Mouse (Mus musculus) liver, embryonic 16.5 days (tissue): ENCODE results near the gene Polrmt. TPM values are rescaled to one million over a fixed set of nuclear protein-coding genes. Genes with fewer than 3 reads are reported as not detected.

Experiments used
- ATAC-seq: fragments of 200-750 bp; cut with Nextera tagmentation; 2 replicates; pipeline ENCODE4 v1.8.0; 2017; ENCODE audit warnings: low read depth, mild to moderate bottlenecking, moderate number of reproducible peaks, moderate library complexity
- H3K27ac ChIP-seq: fragments of 300-500 bp; sonication (generic); 2 replicates; pipeline ENCODE4 v1.5.1; 2014; ENCODE audit warnings: mild to moderate bottlenecking, low read length
- H3K27me3 ChIP-seq: fragments of 300-500 bp; sonication (generic); 2 replicates; pipeline ENCODE4 v1.6.1; 2014; ENCODE audit warnings: low read depth, low read length, mixed read lengths; ENCODE audit not compliant: control insufficient read depth, insufficient read depth
- H3K36me3 ChIP-seq: fragments of 300-500 bp; sonication (generic); 2 replicates; pipeline ENCODE4 v1.6.1; 2014; ENCODE audit warnings: mild to moderate bottlenecking; ENCODE audit not compliant: control insufficient read depth, insufficient read depth
- H3K4me1 ChIP-seq: fragments of 300-500 bp; sonication (generic); 2 replicates; pipeline ENCODE4 v1.6.1; 2014; ENCODE audit warnings: low read depth, low read length, mixed read lengths; ENCODE audit not compliant: control insufficient read depth
- H3K4me2 ChIP-seq: fragments of 300-500 bp; sonication (generic); 2 replicates; pipeline ENCODE4 v1.6.1; 2014; ENCODE audit warnings: low read depth, low read length, mixed read lengths
- H3K4me3 ChIP-seq: fragments of 300-500 bp; sonication (generic); 2 replicates; pipeline ENCODE4 v1.5.1; 2014; ENCODE audit warnings: low read depth, mild to moderate bottlenecking, low read length
- H3K9ac ChIP-seq: fragments of 300-500 bp; sonication (generic); 2 replicates; pipeline ENCODE4 v1.6.1; 2014; ENCODE audit warnings: low read depth, low read length
- H3K9me3 ChIP-seq: fragments of 300-500 bp; sonication (generic); replicated peaks from 2 replicates; pipeline ENCODE4 v1.6.1; 2016; ENCODE audit warnings: low read length; ENCODE audit not compliant: control insufficient read depth
- WGBS: fragments of 180-500 bp; shearing (Covaris S2); extraction: QIAGEN DNeasy Blood & Tissue Kit; methylation state at CpG from one replicate; pipeline ENCODE4 v1.1.7; 2014; ENCODE audit not compliant: insufficient replicate concordance; 5-methylcytosine and 5-hydroxymethylcytosine counted together
- polyA plus RNA-seq: library from polyadenylated mRNA; unstranded; fragments of >200 nt; fragmentation: Nextera tagmentation; extraction: Ambion mirVana; gene quantifications from 2 replicates; pipeline ENCODE4 v1.2.1, GENCODE M21; 2015

Polrmt gene
- polyA plus RNA-seq, 1 experiment from 2014 or later, result 13.4 TPM

DNA sequence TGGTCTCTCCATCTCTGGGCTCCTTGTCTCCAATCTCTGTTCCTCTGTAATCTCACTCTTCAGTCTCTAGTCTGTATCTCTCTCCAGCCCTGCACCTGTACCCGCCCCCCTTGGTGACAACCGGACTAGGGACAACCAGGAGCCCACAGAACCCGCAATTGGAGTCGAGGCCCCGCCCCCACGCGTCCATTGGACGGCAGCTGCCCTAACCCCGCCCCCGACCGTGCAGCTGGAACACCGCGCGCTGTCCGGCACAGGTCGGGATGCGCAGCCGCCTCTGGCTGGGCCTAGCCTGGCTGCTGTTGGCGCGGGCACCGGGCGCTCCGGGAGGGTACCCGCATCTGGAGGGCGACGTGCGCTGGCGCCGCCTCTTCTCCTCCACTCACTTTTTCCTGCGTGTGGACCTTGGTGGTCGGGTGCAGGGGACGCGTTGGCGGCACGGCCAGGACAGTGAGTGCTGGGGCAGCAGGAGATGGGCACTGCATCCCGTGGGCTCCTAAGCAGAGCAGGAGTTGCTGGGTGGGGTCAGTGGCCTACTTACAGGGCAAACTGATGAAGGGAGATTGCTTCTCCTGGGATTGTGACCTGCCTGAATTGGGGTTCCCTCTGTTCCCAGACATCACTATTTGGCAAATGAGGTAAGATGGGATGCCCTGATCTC is 8.6 kb upstream of the Polrmt start, which contains the start of gene Fgf22:
Fgf22 (plus strand) TSS at position 221 of the 661 bp plus-strand sequence.
- no peak within 1 kb of the TSS for H3K4me3 ChIP-seq
- peaks cover 7% of the 10 kb centered on the region for H3K4me1 ChIP-seq
- no peaks in the 10 kb centered on the region for H3K9me3 ChIP-seq
- H3K27me3 ChIP-seq, result no peaks in the 10 kb centered on the region
- ATAC-seq, result peak; percentile 83
- H3K9ac ChIP-seq, result peak within 1 kb of the TSS; percentile 28
- H3K4me2 ChIP-seq, result peak within 1 kb of the TSS; percentile 59
- H3K36me3 ChIP-seq, result peaks cover 18% of the 10 kb centered on the region
- 3% methylated on average over 36 of the region's 36 CpGs for WGBS
- H3K27ac ChIP-seq, result no peak within 1 kb of the TSS

- H3K4me3 ChIP-seq, result no peak overlapping the region
- no peaks in the 10 kb centered on the region for H3K9me3 ChIP-seq
- WGBS, result 67% methylated on average over 6 of the region's 6 CpGs
- peaks cover 19% of the 10 kb centered on the region for H3K4me1 ChIP-seq
- no peak for ATAC-seq
- H3K4me2 ChIP-seq, result no peak overlapping the region
- no peaks in the 10 kb centered on the region for H3K27me3 ChIP-seq
- no peak overlapping the region for H3K9ac ChIP-seq
- H3K36me3 ChIP-seq, result no peaks in the 10 kb centered on the region
- no peak overlapping the region for H3K27ac ChIP-seq
Observed at GRCm38 (mm10) chr10:79748496-79748895, 2.1 kb upstream of the Polrmt start.

DNA sequence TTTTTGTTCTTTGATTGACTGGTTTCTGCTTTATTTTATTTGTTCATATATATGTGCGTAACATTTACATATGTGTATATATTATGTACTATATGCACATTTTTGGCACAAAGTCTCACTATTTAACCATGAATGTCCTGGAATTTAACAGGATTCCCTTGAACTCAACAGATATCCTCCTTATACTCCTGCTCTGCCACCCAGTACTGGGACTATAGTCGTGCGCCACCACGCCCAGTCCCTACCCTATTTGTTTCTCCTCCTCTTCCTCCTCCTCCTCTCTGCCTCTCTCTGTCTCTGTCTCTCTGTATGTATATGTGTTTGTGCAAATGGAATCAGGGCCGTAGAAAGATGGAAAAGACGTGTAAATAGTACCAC is 382 bp upstream of the Polrmt start:
- H3K27me3 ChIP-seq, result no peaks in the 10 kb centered on the region
- H3K9ac ChIP-seq, result peak overlapping the region; percentile 46
- peak overlapping the region; percentile 80 for H3K27ac ChIP-seq
- H3K4me3 ChIP-seq, result peak overlapping the region; percentile 37
- H3K9me3 ChIP-seq, result no peaks in the 10 kb centered on the region
- 22% methylated on average over 6 of the region's 6 CpGs for WGBS
- H3K4me2 ChIP-seq, result peak overlapping the region; percentile 62
- peak; percentile 75 for ATAC-seq
- H3K36me3 ChIP-seq, result peaks cover 5% of the 10 kb centered on the region
- peaks cover 19% of the 10 kb centered on the region for H3K4me1 ChIP-seq

DNA sequence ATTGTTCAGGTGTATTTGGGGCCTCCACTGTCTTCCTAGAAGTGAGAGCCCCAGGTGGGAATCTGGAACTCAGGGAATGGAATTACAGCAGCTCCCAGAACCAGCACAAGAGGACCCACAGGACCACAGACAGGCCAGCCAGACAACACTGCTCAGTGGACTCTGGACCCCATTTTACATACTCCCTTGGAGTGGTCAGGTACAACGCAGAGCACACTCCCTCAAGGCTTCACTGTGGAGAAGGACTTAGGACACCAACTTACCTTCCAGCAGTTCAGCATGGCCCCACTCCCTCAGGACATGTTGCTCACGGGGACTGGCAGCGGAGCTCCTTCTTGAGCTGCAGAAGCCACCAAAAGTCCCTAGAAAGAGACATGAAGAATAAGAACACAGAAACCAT is 970 bp downstream of the Polrmt start:
- H3K4me1 ChIP-seq, result peaks cover 19% of the 10 kb centered on the region
- H3K4me3 ChIP-seq, result peak overlapping the region; percentile 72
- no peaks in the 10 kb centered on the region for H3K9me3 ChIP-seq
- H3K36me3 ChIP-seq, result peaks cover 12% of the 10 kb centered on the region
- no peaks in the 10 kb centered on the region for H3K27me3 ChIP-seq
- no peak for ATAC-seq
- H3K4me2 ChIP-seq, result peak overlapping the region; percentile 82
- H3K9ac ChIP-seq, result no peak overlapping the region; the same call in 1 of the 2 replicates
- 82% methylated on average over 3 of the region's 3 CpGs for WGBS
- H3K27ac ChIP-seq, result no peak overlapping the region

GRCm38 (mm10) chr10:79743650-79744365 is 2.6 kb downstream of the Polrmt start:
- WGBS, result 78% methylated on average over 15 of the region's 15 CpGs
- no peaks in the 10 kb centered on the region for H3K27me3 ChIP-seq
- peaks cover 28% of the 10 kb centered on the region for H3K36me3 ChIP-seq
- no peak overlapping the region for H3K4me3 ChIP-seq
- ATAC-seq, result no peak
- H3K9me3 ChIP-seq, result no peaks in the 10 kb centered on the region
- H3K4me1 ChIP-seq, result peaks cover 16% of the 10 kb centered on the region
- H3K4me2 ChIP-seq, result no peak overlapping the region
- no peak overlapping the region for H3K9ac ChIP-seq
- H3K27ac ChIP-seq, result no peak overlapping the region

DNA sequence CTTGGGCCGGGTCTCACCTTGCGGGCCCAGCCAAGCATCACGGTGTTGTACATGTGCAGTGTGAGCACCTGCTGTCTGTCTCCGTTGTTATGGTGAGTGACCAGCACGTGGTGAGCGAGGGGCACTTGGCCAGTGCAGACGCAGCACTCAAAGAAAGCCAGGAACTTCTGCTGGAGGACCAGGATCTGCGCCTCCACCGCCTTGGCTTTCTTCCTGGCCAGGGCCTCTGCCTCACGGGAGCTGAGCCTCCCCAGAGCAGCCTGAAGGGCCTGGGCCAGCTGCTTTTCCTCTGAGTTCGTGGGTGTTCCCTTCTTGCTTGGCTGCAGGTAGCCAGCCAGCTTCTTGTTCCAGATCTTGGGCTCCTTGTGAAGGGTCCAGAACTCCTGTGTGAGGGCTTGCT is 3.2 kb downstream of the Polrmt start:
- ATAC-seq, result no peak
- Histone ChIP-seq H3K9me3 (no peaks in the 10 kb centered on the region), H3K27me3 (no peaks in the 10 kb centered on the region), H3K27ac (no peak overlapping the region), H3K4me3 (no peak overlapping the region), H3K4me2 (no peak overlapping the region), H3K9ac (no peak overlapping the region), H3K36me3 (peaks cover 29% of the 10 kb centered on the region), H3K4me1 (peaks cover 16% of the 10 kb centered on the region)
- 82% methylated on average over 11 of the region's 11 CpGs for WGBS

DNA sequence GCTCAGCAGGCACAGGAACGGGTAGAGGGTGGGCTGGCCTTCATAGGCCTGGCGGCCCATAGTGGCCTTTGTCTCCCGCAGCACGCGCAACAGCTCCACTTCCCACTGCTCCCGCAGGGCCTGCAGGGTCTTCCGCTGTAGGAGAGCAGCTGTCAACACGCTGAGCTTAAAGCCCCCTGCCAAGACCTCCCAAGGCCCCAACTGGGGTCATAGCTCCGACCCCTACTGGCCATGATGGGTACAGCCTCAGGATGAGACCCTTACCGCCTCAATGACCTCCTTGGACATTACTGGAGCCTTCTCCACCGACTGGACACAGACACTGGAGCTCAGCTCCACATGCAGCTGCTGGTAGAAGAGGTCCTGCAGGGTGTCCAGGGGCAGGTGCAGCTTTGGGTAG is 5.5 kb downstream of the Polrmt start:
- WGBS, result 78% methylated on average over 11 of the region's 11 CpGs
- no peak overlapping the region for H3K4me2 ChIP-seq
- H3K27me3 ChIP-seq, result no peaks in the 10 kb centered on the region
- no peaks in the 10 kb centered on the region for H3K9me3 ChIP-seq
- no peak overlapping the region for H3K27ac ChIP-seq
- H3K9ac ChIP-seq, result no peak overlapping the region
- H3K4me1 ChIP-seq, result peaks cover 8% of the 10 kb centered on the region
- ATAC-seq, result no peak
- peaks cover 51% of the 10 kb centered on the region for H3K36me3 ChIP-seq
- no peak overlapping the region for H3K4me3 ChIP-seq

- Histone ChIP-seq H3K4me2 (no peak overlapping the region), H3K9me3 (no peaks in the 10 kb centered on the region), H3K27me3 (no peaks in the 10 kb centered on the region), H3K27ac (no peak overlapping the region), H3K4me1 (no peaks in the 10 kb centered on the region), H3K36me3 (peaks cover 53% of the 10 kb centered on the region), H3K9ac (no peak overlapping the region), H3K4me3 (no peak overlapping the region)
- 89% methylated on average over 28 of the region's 28 CpGs for WGBS
- no peak for ATAC-seq
Observed at GRCm38 (mm10) chr10:79739234-79739633, 7.1 kb downstream of the Polrmt start.

DNA sequence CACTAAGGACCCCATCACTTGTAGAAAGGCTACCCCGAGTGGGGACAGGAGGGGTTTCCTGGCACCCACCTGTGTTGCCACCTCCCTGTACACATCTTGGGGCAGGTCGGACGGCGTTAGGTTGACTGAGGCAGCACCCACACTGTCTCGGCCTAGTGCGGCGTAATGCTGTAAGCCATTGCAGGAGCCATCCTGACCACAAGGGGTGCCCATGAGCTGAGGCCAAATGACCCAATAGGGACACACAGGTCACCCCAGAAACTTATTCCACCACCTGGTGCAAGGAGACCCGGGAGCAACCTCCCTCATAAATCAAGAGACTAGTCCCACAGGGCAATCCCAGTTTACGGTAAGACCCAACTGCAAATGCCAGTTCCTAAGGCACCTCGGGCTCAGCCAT is 8.1 kb downstream of the Polrmt start:
- H3K27ac ChIP-seq, result no peak overlapping the region
- no peak overlapping the region for H3K4me2 ChIP-seq
- WGBS, result 83% methylated on average over 10 of the region's 10 CpGs
- H3K4me3 ChIP-seq, result no peak overlapping the region
- ATAC-seq, result no peak
- no peaks in the 10 kb centered on the region for H3K4me1 ChIP-seq
- H3K36me3 ChIP-seq, result peaks cover 51% of the 10 kb centered on the region
- H3K9ac ChIP-seq, result no peak overlapping the region
- H3K9me3 ChIP-seq, result no peaks in the 10 kb centered on the region
- no peaks in the 10 kb centered on the region for H3K27me3 ChIP-seq
